Mouse (Mus musculus): ENCODE results near the gene Rrp1b. TPM values are rescaled to one million over a fixed set of nuclear protein-coding genes. Genes with fewer than 3 reads are reported as not detected.
"Not testable (repeated sequence)": the region's sequence is repeated elsewhere in the genome, so short reads cannot be mapped to it uniquely, and the experiment has no call there.

Gene Rrp1b
- total RNA-seq, 2 experiments from 2014 or later, result 17.3 to 29.4 TPM

DNA sequence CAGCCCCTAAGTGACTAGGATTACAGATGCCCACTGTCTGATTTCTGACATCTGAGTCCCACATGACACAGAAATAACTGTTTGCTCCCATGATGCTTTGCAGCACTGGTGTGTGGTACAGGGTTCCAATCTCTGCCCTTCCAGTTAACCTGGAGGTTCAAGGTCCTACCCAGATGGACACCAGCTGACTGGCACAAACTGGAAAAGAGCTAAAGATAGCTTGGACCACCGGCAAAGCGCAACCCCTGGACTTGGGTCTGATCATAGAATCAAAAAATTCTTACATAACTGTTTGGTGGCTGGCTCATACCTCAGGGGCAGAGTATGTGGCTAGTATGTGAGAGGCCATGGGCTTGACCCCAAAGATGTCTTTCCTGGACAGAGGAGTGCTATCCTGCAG, 47.5 kb downstream of the Rrp1b start:
- DNase-seq (ENCODE audit: low spot score in 2 of 2), result no peak

DNA sequence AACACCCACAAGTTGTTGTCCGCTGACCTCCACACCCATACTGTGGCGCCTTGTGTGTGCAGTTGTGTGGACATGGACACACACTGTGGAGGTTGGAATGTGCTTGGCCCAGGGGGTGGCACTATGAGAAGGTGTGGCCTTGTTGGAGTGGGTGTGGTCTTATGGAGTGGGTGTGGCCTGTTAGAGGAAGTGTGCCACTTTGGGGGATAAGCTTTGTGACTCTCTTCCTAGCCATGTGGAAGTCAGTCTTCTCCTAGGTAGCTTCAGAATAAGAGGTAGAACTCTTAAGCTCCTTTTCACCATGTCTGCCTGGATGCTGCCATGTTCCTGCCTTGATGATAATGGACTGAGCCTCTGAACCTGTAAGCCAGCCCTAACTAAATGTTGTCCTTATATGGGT, 51.2 kb downstream of the Rrp1b start:
- no peak for DNase-seq (ENCODE audit: low spot score in 2 of 2)

DNA sequence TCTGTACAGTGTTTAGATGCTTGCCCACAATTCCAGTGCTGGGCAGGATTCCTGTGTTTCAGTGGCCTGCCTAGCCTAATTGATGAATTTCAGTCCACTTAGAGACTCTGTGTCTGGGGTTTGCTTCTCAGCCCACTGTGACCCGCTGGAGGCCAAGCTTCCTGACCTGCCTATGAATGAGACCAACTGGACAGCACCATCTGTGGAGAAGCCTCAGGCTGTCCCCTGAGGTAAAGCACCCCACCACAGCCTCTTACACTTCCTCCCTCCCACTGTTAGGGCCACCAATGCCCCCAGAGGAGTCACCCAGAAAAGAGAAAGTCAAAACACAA, 55.1 kb downstream of the Rrp1b start:
- DNase-seq (ENCODE audit: low spot score in 2 of 2), result no peak

DNA sequence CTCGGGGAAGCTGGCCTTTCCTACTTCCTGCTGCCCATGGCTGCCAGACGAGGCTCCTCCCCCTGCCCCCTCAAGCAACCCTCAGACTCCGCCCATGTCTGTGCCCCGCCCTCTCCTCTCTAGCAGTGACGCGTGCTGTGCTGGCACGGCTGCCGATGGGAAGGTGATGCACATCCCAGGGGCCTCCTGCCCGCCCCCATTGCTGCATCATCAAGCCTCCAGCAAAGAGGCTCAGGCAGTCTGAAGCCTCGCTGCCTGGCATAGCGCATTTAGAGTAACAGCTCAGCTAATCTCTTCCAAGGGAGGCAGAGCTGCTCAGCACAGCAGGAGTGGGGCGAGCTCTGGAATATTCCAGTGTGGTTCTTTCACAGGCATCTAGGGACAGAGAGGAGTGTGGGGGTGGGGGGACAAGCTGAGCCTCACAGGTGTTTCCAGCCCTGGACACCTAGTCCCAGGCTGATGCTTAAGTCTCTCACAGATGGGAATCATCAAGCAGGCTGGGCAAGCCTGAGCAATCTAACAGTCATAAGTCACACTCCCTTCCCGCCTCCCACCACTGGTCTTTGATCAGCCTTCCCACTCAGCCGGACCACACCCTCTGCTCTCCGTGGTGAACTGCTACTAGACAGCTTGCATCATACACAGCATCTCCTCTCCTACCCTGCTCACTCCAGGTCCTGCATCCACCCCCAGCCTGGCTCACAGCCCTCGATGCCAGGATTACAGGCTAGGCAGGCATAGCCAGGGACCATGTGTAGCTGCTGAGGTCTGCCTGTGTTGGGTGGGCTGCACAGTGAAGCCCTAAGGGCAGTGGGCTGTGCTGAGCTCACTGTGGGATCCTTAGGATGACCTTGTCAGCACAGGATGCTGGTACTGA, 55.7 kb downstream of the Rrp1b start:
- peak in 1 of 2 experiments; percentile 73 for DNase-seq (ENCODE audit: low spot score in 2 of 2)

DNA sequence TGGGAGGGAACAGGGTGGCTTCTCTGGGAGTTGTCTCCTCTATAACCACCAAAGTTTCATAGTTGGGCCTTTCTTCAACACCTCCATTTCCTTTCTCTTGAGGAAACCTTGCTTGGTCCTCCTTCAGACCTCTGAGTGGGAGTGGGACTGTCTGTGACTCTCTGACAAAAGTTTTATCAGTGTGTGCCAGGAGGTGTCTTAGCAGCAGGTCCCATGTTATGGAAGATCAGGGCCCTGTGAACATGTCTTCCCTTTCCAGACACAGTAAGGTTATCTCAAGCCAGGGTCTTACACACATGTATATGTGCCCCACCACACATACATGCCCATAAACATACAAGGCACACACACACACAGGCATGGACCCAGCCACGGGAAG, 56.3 kb downstream of the Rrp1b start:
- no peak for DNase-seq (ENCODE audit: low spot score in 2 of 2)

DNA sequence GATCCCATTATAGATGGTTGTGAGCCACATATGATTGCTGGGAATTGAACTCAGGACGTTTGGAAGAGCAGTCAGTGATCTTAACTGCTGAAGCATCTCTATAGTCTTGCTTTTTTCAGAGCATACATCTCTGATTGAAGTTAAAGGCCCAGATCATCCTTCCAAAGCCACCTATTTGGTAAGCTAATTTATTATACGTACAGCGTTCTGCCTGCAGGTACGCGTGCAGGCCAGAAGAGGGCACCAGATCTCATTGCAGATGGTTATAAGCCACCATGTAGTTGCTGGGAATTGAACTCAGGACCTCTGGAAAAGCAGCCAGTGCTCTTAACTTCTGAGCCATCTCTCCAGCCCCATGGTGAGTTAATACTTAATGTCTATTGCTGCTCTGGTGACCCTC, 57.0 kb downstream of the Rrp1b start:
- DNase-seq (ENCODE audit: low spot score in 2 of 2), result no peak

DNA sequence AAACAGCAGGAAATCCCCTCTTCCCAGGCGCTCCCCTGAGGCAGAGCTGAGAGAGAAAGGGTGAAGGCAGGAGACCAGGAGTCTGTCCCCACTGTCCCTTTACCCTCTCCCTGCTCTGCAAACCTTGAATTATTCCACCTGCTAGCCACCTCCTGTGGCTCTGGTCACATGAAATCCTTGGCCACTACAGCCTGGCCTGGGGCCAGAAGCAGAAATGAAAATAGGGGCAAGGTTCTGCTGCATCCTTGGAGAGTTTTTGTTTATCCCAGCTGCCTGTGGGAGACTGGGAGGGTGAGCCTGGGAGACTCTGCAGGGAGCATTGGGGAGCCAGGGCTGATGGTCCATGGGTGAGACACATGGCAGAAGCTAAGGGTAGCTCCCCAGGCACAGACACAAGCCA, 61.8 kb downstream of the Rrp1b start:
- DNase-seq (ENCODE audit: low spot score in 2 of 2), result no peak

DNA sequence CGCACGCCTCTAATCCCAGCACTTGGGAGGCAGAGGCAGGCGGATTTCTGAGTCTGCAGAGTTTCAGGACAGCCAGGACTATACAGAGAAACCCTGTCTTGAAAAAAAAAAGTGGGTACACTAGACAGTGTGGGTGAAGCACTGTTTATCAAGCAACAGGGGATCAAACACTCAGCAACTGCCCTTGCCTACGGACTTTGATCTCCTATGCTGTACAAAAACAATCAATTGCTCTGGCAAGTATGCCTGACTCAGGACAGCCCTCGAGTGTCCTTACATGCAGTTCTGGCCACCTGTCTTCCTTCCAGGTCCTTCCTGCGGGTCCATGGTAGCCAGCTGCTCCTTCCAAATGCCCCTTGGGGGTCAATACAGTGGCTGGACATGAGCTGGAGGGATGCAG, 63.0 kb downstream of the Rrp1b start:
- not testable (repeated sequence) for DNase-seq (ENCODE audit: low spot score in 2 of 2)

DNA sequence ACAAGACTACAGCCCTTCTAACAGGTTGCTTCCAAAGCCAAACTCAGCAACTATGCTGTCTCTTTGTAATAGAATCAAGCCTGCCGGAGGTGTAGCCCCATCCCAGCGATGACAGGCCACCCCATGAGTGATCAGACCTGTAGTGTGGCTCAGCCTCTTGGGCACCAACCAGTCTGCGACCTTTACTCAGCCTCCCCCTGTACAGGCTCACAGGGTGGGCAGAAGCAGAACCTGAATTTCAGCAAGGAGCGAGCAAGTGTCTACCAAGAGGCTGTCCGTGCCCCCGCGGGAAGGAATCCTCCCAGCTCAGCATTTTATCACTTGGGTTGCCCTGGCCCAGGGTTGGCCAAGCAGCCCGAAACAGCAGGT, 63.7 kb downstream of the Rrp1b start:
- no peak for DNase-seq (ENCODE audit: low spot score in 2 of 2)

DNA sequence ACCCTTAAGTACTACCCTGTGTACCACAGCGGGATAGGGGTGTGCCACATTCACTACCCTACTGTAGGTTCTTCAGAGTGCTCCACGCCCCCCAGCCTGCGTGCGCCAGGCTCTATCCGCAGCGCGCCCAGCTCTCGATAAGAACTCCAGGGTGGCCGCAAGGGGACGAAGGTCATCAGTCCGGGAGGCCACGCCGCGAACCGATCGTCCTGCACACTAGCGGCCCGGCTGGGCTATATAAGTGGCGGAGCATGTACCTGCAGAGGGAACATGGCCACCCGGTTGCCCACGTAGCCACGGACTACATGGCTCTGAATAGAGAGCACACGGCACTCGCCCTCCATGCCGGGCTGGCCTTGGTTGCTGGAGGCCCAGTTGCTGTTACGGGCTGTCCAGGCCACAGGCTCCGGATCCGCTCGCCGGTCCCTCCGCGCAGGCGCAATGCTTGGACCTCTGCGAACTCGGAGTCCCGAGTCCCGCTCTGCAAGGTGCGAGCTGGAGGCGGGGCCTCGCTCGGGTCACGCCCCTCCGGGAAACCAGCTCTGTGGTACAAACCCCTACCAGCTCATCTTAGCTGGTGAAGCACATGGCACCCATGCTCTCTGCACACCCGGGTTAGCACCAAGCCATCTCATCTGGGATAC, 64.2 kb downstream of the Rrp1b start:
- DNase-seq (ENCODE audit: low spot score in 2 of 2), result no peak

DNA sequence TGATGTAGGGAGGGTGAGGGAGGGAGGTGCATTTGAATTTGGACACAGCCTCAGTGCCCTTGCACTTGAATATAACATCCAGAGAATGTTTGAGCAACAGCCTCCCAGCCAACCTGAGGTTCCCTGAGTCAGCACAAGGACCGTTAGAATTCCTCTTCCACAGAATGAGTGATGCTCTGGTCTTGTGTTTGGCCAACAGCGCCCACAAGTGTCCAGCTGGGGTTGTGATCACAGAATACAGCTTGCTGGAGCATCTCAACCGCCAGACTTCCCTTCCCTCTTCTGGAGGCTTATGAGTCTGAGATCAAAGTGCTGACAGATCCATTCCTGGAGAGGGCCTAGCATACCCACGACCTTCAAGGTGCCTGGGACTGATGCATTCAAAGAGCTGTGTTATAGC, 67.2 kb downstream of the Rrp1b start:
- DNase-seq (ENCODE audit: low spot score in 2 of 2), result no peak

DNA sequence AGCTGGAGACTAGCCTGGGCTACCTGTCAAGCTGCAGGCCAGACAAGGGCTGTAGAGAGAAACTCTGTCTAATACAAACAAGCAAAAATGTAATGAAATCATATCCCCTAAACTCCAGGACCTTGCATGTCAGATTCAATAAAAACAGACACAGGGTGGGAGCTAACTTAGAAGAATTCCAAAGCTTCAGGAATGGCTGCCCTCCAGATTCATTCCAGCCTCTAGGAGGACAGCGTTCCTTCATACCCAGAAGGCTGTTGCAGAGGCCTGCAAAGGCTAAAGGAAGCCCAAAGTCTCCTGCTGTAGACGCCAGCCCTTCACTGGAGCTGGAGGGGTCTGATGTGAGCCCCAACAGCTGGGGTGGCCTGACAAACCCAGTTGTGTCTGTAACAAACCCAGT, 70.5 kb downstream of the Rrp1b start:
- DNase-seq (ENCODE audit: low spot score in 2 of 2), result no peak

DNA sequence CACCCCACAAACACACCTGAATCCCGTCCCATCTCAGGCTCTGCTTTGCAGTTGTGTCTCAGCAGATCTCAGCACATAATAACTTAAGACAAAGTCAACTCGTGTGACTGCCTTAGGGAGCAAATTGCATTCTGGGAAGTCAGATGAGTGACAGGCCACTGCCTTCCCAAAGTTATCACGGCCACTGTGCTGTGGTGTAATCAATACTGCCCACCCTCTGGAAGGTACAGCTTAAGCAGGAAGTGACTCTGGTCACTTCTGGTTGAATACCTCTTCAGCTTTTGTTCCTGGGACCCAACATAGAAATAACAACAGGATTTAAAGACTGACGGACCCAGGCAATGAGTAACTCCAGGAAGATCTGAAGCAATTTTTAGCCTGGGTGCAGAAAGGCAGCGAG, 72.0 kb downstream of the Rrp1b start:
- no peak for DNase-seq (ENCODE audit: low spot score in 2 of 2)

DNA sequence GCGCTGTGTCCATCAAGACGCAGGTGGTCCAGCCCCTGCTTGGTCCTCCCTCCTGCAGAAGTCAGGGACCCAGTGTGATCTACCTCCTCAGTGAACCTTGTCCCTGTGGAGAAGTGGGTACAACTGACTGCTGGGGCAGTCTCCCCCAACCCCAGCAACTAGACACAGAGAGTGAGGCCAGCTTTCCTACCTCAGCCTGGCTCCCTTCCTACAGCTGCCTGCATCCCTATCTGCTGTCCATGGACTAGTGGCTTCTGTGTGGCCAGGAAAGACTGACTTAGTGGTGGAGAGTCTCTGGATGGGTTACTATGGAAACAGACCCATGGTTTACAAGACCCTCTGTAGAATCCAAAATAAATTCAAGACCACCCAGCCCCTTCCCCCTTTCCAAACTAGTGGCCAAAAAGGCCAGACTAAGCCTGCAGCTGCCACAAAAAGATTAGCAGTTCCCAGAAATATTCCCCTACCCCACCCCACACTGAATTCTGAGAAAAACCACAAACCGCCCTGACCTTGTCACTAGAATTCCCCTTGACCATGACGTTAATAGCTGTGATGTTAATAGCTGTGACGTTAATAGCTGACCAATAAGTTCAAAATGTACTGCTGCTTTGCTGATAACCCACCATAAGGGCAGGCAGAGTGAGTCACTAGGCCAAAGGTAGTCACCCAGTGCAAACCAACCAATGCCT, 72.6 kb downstream of the Rrp1b start:
- DNase-seq (ENCODE audit: low spot score in 2 of 2), result not testable (repeated sequence)

DNA sequence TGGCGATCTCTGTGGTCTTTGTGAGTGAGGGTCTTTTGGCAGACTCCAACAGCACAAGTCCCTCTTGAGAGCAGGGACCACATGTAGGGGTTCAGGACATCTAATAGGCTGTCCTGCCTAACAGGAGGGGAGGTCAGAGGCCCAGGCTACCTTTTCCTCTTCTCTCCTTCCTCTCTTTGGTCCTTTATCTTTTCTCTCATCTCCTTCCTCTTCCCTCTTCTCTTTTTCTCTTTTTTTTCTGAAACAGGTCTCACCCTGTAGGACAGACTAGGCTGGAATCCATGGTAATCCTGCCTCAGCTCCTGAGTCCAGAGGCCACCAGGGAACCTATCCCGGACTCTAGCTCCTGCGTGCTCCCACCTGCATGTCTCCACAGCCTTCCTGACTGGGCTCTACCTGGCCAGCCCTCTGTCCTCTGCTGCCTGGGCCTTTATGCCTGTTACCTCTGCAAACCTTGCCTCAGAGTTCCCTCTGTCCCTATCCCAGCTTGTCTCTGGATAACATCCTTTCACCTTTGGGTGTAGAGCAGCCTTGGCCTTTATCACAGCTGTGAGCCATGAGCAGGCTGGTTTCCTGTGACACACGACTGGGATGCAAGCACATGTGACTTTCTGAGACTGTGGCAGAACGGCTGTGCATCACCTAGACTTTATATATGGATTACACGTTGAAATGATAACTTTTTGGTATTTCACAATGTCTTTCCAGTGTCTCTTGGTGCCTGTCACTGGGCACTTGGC, 73.5 kb downstream of the Rrp1b start:
- DNase-seq (ENCODE audit: low spot score in 2 of 2), result no peak

DNA sequence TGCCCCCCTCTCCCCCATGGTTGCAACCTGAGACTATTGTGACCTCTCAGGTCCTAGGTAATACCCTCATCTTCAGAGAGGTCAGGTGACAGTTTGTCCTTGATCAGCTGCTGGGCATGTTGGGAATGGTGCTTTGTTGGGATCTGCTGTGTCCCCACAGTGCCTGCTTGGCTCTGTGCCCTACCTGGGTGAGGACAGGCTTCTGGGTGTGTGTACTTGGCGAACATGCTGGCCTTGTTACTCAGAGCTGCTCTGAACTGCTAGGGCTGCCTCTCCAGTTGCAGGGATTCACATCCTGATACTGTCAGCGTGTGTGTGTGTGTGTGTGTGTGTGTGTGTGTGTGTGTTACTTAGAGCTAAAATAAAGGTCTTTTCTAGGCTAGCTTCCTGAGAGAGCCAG, 74.5 kb downstream of the Rrp1b start:
- DNase-seq (ENCODE audit: low spot score in 2 of 2), result no peak

DNA sequence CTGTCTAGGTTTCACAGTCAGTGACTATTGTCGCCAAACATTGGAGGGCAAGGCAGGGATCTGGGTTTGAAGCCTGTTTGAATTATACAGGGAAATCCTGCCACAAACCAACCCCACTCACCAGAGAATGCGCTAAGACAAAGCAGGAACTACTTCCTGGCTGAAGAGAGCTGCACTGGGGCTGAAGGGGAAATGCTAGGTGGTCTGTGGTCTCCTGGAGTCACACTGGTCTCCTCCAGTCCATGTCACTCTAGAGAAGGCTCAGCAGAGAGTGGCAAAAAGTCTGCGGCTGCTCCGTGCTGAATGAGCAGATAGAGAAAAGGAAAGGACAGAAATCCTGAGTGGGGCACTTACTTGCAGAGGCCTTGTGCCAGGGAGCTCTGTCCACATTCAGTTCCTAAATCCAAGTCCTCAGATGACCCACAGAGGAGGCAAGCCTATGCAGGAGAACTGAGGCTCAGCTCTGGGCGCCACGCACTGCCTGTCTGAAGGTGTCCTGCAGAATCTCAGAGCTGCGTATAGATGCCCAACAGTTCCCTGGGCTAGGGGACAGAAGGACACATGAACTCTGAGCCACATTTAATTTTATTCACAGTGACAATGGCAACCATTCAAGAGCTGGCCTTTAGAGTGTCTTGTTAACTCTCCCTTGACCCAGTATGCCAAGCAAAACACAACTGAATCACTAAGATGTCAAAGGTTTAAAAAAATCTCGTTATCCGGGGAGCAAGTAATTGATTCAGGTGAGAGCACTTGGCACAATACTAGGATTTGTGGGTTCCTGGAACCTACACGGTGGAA, 75.3 kb downstream of the Rrp1b start:
- DNase-seq (ENCODE audit: low spot score in 2 of 2), result no peak
